ENCODE assay signal across 25 mouse cellular contexts in the genomic region with DNA sequence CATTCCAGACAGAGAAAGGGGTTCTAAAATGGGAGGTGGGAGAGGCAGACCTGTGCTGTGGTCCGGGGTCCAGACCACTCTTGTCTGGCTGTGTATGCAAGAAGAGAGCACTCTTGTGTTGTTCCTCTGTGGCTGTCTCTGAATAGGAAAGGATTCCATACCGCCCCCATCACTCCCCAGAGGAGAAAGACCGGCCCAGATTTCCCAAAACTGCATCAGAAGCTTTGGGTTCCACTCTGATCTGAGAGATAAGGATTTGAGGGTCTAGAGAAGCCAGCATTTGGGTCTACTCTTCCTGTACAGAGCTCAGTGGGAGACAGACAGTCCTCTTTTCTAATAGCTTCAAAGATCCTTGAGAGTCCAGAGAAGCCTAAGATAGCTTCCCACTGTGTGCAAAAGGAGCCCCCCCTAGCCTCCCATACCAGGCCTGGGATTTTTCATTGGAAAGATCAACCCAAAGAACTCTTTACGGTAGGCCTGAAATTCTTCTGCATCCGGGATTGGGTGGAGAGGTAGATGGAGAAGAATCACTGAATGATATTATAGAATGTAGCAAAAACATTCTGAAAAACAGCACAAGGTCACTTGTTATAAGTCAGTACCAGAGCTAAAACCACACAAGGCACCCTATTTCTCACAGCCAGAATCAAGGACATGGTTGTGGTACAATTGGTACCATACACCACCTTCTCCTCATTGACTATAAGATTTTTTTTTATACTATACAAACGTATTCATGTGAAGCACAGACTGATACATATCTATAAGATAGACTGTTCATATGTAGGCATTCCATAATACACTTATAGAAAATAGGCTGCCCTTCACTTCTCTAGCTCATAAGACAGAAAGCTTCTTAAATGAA. TPM values are rescaled to one million over a fixed set of nuclear protein-coding genes. Genes with fewer than 3 reads are reported as not detected.
DNase-seq lines count a peak whose midpoint lies in the region; ATAC-seq and TF ChIP-seq lines count a peak whose summit lies in the region.
"Had no signal": no experiment of that assay in that cellular context is flagged by ENCODE, and none has a peak within 500 bp of the region (broad histone marks: within the 10 kb centered on the region; RNA-seq: fewer than 3 reads in every experiment).

No protein-coding gene starts in this region.

- peak; percentile 56 for DNase-seq in intestine, embryonic 14.5 days (ENCODE audit: low spot score)
- peak; percentile 52 for DNase-seq in limb, embryonic 11.5 days (ENCODE audit: low spot score)
- peak; percentile 56 for DNase-seq in neural tube, embryonic 10.5 days (ENCODE audit: extremely low spot score, low spot score)
- DNase-seq in cerebellum, adult 2 months, result no peak
- DNase-seq in layer of hippocampus, adult 11-12 months (ENCODE audit: low spot score), result no peak
- DNase-seq in ovary, postnatal 14 days (ENCODE audit: low spot score), result no peak
- DNase-seq: B cell, adult 2 months; cerebellum, adult 11-12 months; cerebellum, postnatal 25 days; gastrocnemius, postnatal 36 days; heart, adult 2 months; layer of hippocampus, adult 9-11 months; lung, adult 18-20 months had no signal

- no peak for TF ChIP-seq POLR2A in cerebellum, adult 2 months (IDR thresholded peaks at IDR 0.05; ENCODE audit: borderline replicate concordance, insufficient read depth, low read length)

- 18% methylated on average over 6 of the region's 6 CpGs for WGBS in intestine, embryonic 14.5 days
- 13% methylated on average over 6 of the region's 6 CpGs for whole genome bisulfite sequencing in intestine, embryonic 15.5 days
- WGBS in limb, embryonic 11.5 days, result 15% methylated on average over 6 of the region's 6 CpGs
- WGBS in cerebellum, adult 2 months, result 14% methylated on average over 6 of the region's 6 CpGs

- H3K9me3 ChIP-seq in intestine, embryonic 14.5 days (ENCODE audit: control insufficient read depth, low read length), result no peaks in the 10 kb centered on the region
- no peaks in the 10 kb centered on the region for H3K9me3 ChIP-seq in intestine, embryonic 15.5 days
- H3K9me3 ChIP-seq in limb, embryonic 11.5 days (ENCODE audit: control insufficient read depth, low read length), result no peaks in the 10 kb centered on the region
- H3K9me3 ChIP-seq: embryonic facial prominence, embryonic 15.5 days; heart, embryonic 13.5 days; hindbrain, embryonic 13.5 days; liver, embryonic 12.5 days; midbrain, embryonic 13.5 days had no signal

- no peak for TF ChIP-seq CTCF in cerebellum, adult 2 months (IDR thresholded peaks at IDR 0.05; ENCODE audit: borderline replicate concordance, insufficient read depth, low read depth, low read length)

- no peaks in the 10 kb centered on the region for H3K4me1 ChIP-seq in intestine, embryonic 14.5 days (replicated peaks; ENCODE audit: control insufficient read depth, insufficient read depth, low read length)
- peaks cover 9% of the 10 kb centered on the region; the same call in 1 of the 2 replicates for H3K4me1 ChIP-seq in intestine, embryonic 15.5 days (replicated peaks)
- H3K4me1 ChIP-seq in limb, embryonic 11.5 days (ENCODE audit: control insufficient read depth, insufficient read depth, low read length), result peaks cover 6% of the 10 kb centered on the region; the same call in 1 of the 2 replicates
- H3K4me1 ChIP-seq in cerebellum, adult 2 months (ENCODE audit: control insufficient read depth, insufficient read depth, low read length), result no peaks in the 10 kb centered on the region
- H3K4me1 ChIP-seq: liver, embryonic 12.5 days had no signal

- no peak overlapping the region for H3K9ac ChIP-seq in intestine, embryonic 14.5 days (ENCODE audit: low read length)
- no peak overlapping the region for H3K9ac ChIP-seq in intestine, embryonic 15.5 days
- no peak overlapping the region for H3K9ac ChIP-seq in limb, embryonic 11.5 days (ENCODE audit: low read length)
- H3K9ac ChIP-seq: embryonic facial prominence, embryonic 15.5 days; heart, embryonic 13.5 days; hindbrain, embryonic 13.5 days; liver, embryonic 12.5 days; midbrain, embryonic 13.5 days had no signal

- H3K27ac ChIP-seq in intestine, embryonic 14.5 days (ENCODE audit: low read depth), result no peak overlapping the region
- no peak overlapping the region for H3K27ac ChIP-seq in intestine, embryonic 15.5 days
- no peak overlapping the region for H3K27ac ChIP-seq in limb, embryonic 11.5 days (replicated peaks; ENCODE audit: low read depth, low read length)
- H3K27ac ChIP-seq in cerebellum, adult 2 months (ENCODE audit: insufficient read depth, low read length), result no peak overlapping the region
- H3K27ac ChIP-seq: embryonic facial prominence, embryonic 15.5 days; heart, adult 2 months; heart, embryonic 13.5 days; hindbrain, embryonic 13.5 days; liver, embryonic 12.5 days; midbrain, embryonic 13.5 days had no signal

- no peak overlapping the region for H3K4me3 ChIP-seq in intestine, embryonic 14.5 days (ENCODE audit: low read depth, low read length)
- H3K4me3 ChIP-seq in intestine, embryonic 15.5 days (replicated peaks), result no peak overlapping the region
- no peak overlapping the region for H3K4me3 ChIP-seq in limb, embryonic 11.5 days (ENCODE audit: low read depth, low read length)
- H3K4me3 ChIP-seq in cerebellum, adult 2 months (replicated peaks; ENCODE audit: insufficient read depth, low read depth, low read length), result no peak overlapping the region
- H3K4me3 ChIP-seq: heart, adult 2 months; hindbrain, embryonic 13.5 days; liver, embryonic 12.5 days; midbrain, embryonic 13.5 days had no signal

- ATAC-seq in intestine, embryonic 14.5 days (replicated peaks; ENCODE audit: low FRiP score, low TSS enrichment, low read depth), result no peak
- ATAC-seq in intestine, embryonic 15.5 days, result no peak
- no peak for ATAC-seq in limb, embryonic 11.5 days (ENCODE audit: insufficient number of reproducible peaks, low FRiP score, low TSS enrichment, low read depth)
- ATAC-seq: forebrain, embryonic 16.5 days; liver, embryonic 12.5 days; midbrain, embryonic 13.5 days had no signal

- no peaks in the 10 kb centered on the region for H3K36me3 ChIP-seq in intestine, embryonic 14.5 days (ENCODE audit: control insufficient read depth, insufficient read depth, low read length)
- no peaks in the 10 kb centered on the region for H3K36me3 ChIP-seq in intestine, embryonic 15.5 days
- no peaks in the 10 kb centered on the region for H3K36me3 ChIP-seq in limb, embryonic 11.5 days (ENCODE audit: control insufficient read depth, insufficient read depth, low read length)
- H3K36me3 ChIP-seq: embryonic facial prominence, embryonic 15.5 days; heart, embryonic 13.5 days; hindbrain, embryonic 13.5 days; liver, embryonic 12.5 days; midbrain, embryonic 13.5 days had no signal

- no peak overlapping the region for H3K4me2 ChIP-seq in intestine, embryonic 14.5 days (ENCODE audit: low read length)
- no peak overlapping the region for H3K4me2 ChIP-seq in intestine, embryonic 15.5 days (replicated peaks)
- H3K4me2 ChIP-seq in limb, embryonic 11.5 days (ENCODE audit: low read depth, severe bottlenecking), result no peak overlapping the region
- H3K4me2 ChIP-seq: hindbrain, embryonic 13.5 days; liver, embryonic 12.5 days; midbrain, embryonic 13.5 days had no signal

- H3K27me3 ChIP-seq in intestine, embryonic 14.5 days (replicated peaks; ENCODE audit: control insufficient read depth, insufficient read depth, low read length), result peaks cover 100% of the 10 kb centered on the region
- H3K27me3 ChIP-seq in intestine, embryonic 15.5 days (replicated peaks), result peaks cover 93% of the 10 kb centered on the region
- peaks cover 91% of the 10 kb centered on the region for H3K27me3 ChIP-seq in limb, embryonic 11.5 days (ENCODE audit: control insufficient read depth, insufficient read depth, low read length)
- H3K27me3 ChIP-seq in cerebellum, adult 2 months (ENCODE audit: control insufficient read depth, insufficient read depth, low read length), result peaks cover 21% of the 10 kb centered on the region; the same call in 1 of the 2 replicates

RNA-seq across cellular contexts. Expression of a gene that starts 2.0 kb away (rescaled TPM):
- polyA plus RNA-seq in intestine, embryonic 14.5 days (2014; fragmentation: Nextera tagmentation; extraction: Ambion mirVana), result not detected in 2 replicates
- polyA plus RNA-seq in intestine, embryonic 15.5 days (2015; fragmentation: Nextera tagmentation; extraction: Ambion mirVana), result not detected in 2 replicates
- polyA plus RNA-seq in limb, embryonic 11.5 days (2014; fragmentation: Nextera tagmentation; extraction: Ambion mirVana), result 2.3 and 2.4 TPM in 2 replicates
- polyA plus RNA-seq in cerebellum, adult 2 months (2012; rRNA removed), result not detected in 2 replicates
- polyA plus RNA-seq: adrenal gland, adult 2 months; forebrain, embryonic 16.5 days; heart, adult 2 months; hindbrain, embryonic 13.5 days; intestine, embryonic 16.5 days; kidney, embryonic 14.5 days; liver, embryonic 12.5 days; midbrain, embryonic 13.5 days; spleen, adult 2 months; testis, adult 2 months had no signal

RNA-seq across cellular contexts. Expression of a gene that starts 13.7 kb away (rescaled TPM):
- polyA plus RNA-seq in intestine, embryonic 14.5 days (2014; fragmentation: Nextera tagmentation; extraction: Ambion mirVana), result not detected in 2 replicates
- not detected in 2 replicates for polyA plus RNA-seq in intestine, embryonic 15.5 days (2015; fragmentation: Nextera tagmentation; extraction: Ambion mirVana)
- 0.96 and 1.2 TPM in 2 replicates for polyA plus RNA-seq in limb, embryonic 11.5 days (2014; fragmentation: Nextera tagmentation; extraction: Ambion mirVana)
- not detected in 2 replicates for polyA plus RNA-seq in cerebellum, adult 2 months (2012; rRNA removed)
- polyA plus RNA-seq: adrenal gland, adult 2 months; forebrain, embryonic 16.5 days; heart, adult 2 months; heart, embryonic 13.5 days; hindbrain, embryonic 13.5 days; intestine, embryonic 16.5 days; kidney, embryonic 14.5 days; liver, embryonic 12.5 days; midbrain, embryonic 13.5 days; spleen, adult 2 months; testis, adult 2 months had no signal

RNA-seq across cellular contexts. Expression of a gene that starts 31.4 kb away (rescaled TPM):
- 0.11 TPM in 2 replicates for polyA plus RNA-seq in intestine, embryonic 14.5 days (2014; fragmentation: Nextera tagmentation; extraction: Ambion mirVana)
- not detected in 2 replicates for polyA plus RNA-seq in intestine, embryonic 15.5 days (2015; fragmentation: Nextera tagmentation; extraction: Ambion mirVana)
- polyA plus RNA-seq in limb, embryonic 11.5 days (2014; fragmentation: Nextera tagmentation; extraction: Ambion mirVana), result 5.5 and 5.9 TPM in 2 replicates
- polyA plus RNA-seq in cerebellum, adult 2 months (2012; rRNA removed), result not detected in 2 replicates
- polyA plus RNA-seq: adrenal gland, adult 2 months; embryonic facial prominence, embryonic 15.5 days; forebrain, embryonic 16.5 days; heart, adult 2 months; heart, embryonic 13.5 days; hindbrain, embryonic 13.5 days; liver, embryonic 12.5 days; midbrain, embryonic 13.5 days; spleen, adult 2 months; testis, adult 2 months had no signal

RNA-seq across cellular contexts. Expression of a gene that starts 43.7 kb away (rescaled TPM):
- 2.6 and 3.1 TPM in 2 replicates for polyA plus RNA-seq in intestine, embryonic 14.5 days (2014; fragmentation: Nextera tagmentation; extraction: Ambion mirVana)
- polyA plus RNA-seq in intestine, embryonic 15.5 days (2015; fragmentation: Nextera tagmentation; extraction: Ambion mirVana), result 1.9 and 2.6 TPM in 2 replicates
- polyA plus RNA-seq in limb, embryonic 11.5 days (2014; fragmentation: Nextera tagmentation; extraction: Ambion mirVana), result 43.9 and 56.2 TPM in 2 replicates
- polyA plus RNA-seq in cerebellum, adult 2 months (2012; rRNA removed), result not detected in 2 replicates
- polyA plus RNA-seq: adrenal gland, adult 2 months; embryonic facial prominence, embryonic 15.5 days; forebrain, embryonic 16.5 days; heart, adult 2 months; heart, embryonic 13.5 days; hindbrain, embryonic 13.5 days; liver, embryonic 12.5 days; midbrain, embryonic 13.5 days; spleen, adult 2 months had no signal

RNA-seq across cellular contexts. Expression of a gene that starts 44.4 kb away (rescaled TPM):
- polyA plus RNA-seq in intestine, embryonic 14.5 days (2014; fragmentation: Nextera tagmentation; extraction: Ambion mirVana), result 12.2 and 14.1 TPM in 2 replicates
- polyA plus RNA-seq in intestine, embryonic 15.5 days (2015; fragmentation: Nextera tagmentation; extraction: Ambion mirVana), result 7.7 and 10.1 TPM in 2 replicates
- 8.3 and 9.1 TPM in 2 replicates for polyA plus RNA-seq in limb, embryonic 11.5 days (2014; fragmentation: Nextera tagmentation; extraction: Ambion mirVana)
- polyA plus RNA-seq in cerebellum, adult 2 months (2012; rRNA removed), result 1.5 and 2.2 TPM in 2 replicates
- polyA plus RNA-seq: forebrain, embryonic 16.5 days had no signal

Comparison
In these comparisons a context has a peak if more than half of its experiments do, and no peak if none do; other contexts are left out.
1. DNase-seq: peak in intestine, embryonic 14.5 days (single experiment), limb, embryonic 11.5 days (single experiment) and neural tube, embryonic 10.5 days (single experiment); none in cerebellum, adult 2 months (0 of 2), layer of hippocampus, adult 11-12 months (single experiment) and ovary, postnatal 14 days (single experiment).